ENCODE assay signal across 24 mouse cellular contexts in genomic region chr10:130371644-130372043, GRCm38 (mm10). TPM values are rescaled to one million over a fixed set of nuclear protein-coding genes. Genes with fewer than 3 reads are reported as not detected.
DNase-seq lines count a peak whose midpoint lies in the region; ATAC-seq lines count a peak whose summit lies in the region.
"Had no signal": no experiment of that assay in that cellular context is flagged by ENCODE, and none has a peak within 500 bp of the region (broad histone marks: within the 10 kb centered on the region; RNA-seq: fewer than 3 reads in every experiment).

No protein-coding gene starts in this region.

- no peaks in the 10 kb centered on the region for H3K4me1 ChIP-seq in kidney, embryonic 14.5 days (ENCODE audit: control insufficient read depth, insufficient read depth, low read length)
- H3K4me1 ChIP-seq: embryonic facial prominence, embryonic 10.5 days; embryonic facial prominence, embryonic 12.5 days; forebrain, embryonic 10.5 days; forebrain, embryonic 13.5 days; forebrain, embryonic 15.5 days had no signal

- WGBS in kidney, embryonic 14.5 days = 74% methylated on average over 1 of the region's 1 CpGs

- no peaks in the 10 kb centered on the region for H3K9me3 ChIP-seq in kidney, embryonic 14.5 days (ENCODE audit: control insufficient read depth, low read length)
- H3K9me3 ChIP-seq: embryonic facial prominence, embryonic 10.5 days; embryonic facial prominence, embryonic 12.5 days; forebrain, embryonic 10.5 days; forebrain, embryonic 13.5 days; forebrain, embryonic 15.5 days had no signal

- 0 out of 2 replicates have a peak, but pooled peaks have one; percentile 22 for ATAC-seq in erythroid progenitor cell, adult 5-6 weeks (replicated peaks; ENCODE audit: low FRiP score, poor library complexity, severe bottlenecking)
- ATAC-seq in megakaryocyte-erythroid progenitor cell, adult 5-6 weeks (replicated peaks; ENCODE audit: low FRiP score, low TSS enrichment, poor library complexity, severe bottlenecking) = peak; percentile 65
- no peak for ATAC-seq in kidney, embryonic 14.5 days (ENCODE audit: low FRiP score, low TSS enrichment)
- ATAC-seq: forebrain, embryonic 13.5 days; forebrain, embryonic 15.5 days; forebrain, postnatal 0 days had no signal

- no peak overlapping the region for H3K4me3 ChIP-seq in kidney, embryonic 14.5 days (ENCODE audit: low read length)
- H3K4me3 ChIP-seq: embryonic facial prominence, embryonic 10.5 days; embryonic facial prominence, embryonic 12.5 days; forebrain, embryonic 10.5 days; forebrain, embryonic 13.5 days; forebrain, embryonic 15.5 days had no signal

- no peaks in the 10 kb centered on the region for H3K36me3 ChIP-seq in kidney, embryonic 14.5 days (ENCODE audit: control insufficient read depth, insufficient read depth, low read length)
- H3K36me3 ChIP-seq: embryonic facial prominence, embryonic 10.5 days; embryonic facial prominence, embryonic 12.5 days; forebrain, embryonic 10.5 days; forebrain, embryonic 15.5 days had no signal

- H3K9ac ChIP-seq in kidney, embryonic 14.5 days (ENCODE audit: low read depth, low read length) = no peak overlapping the region
- H3K9ac ChIP-seq: embryonic facial prominence, embryonic 12.5 days; forebrain, embryonic 13.5 days; forebrain, embryonic 15.5 days; forebrain, postnatal 0 days had no signal

- peak; percentile 3 for DNase-seq in adipocyte (ENCODE audit: low spot score)
- no peak for DNase-seq in kidney, postnatal 10 days
- DNase-seq: adrenal gland, adult 8-10 months; adrenal gland, postnatal 14 days; adrenal gland, postnatal 36 days; cerebellum, adult 11-12 months; cerebellum, adult 2 months; cerebellum, adult 9-10 months; cerebellum, postnatal 10 days; cerebellum, postnatal 25 days; forebrain, postnatal 0 days had no signal

- no peak overlapping the region for H3K4me2 ChIP-seq in kidney, embryonic 14.5 days (replicated peaks; ENCODE audit: low read depth, low read length)
- H3K4me2 ChIP-seq: embryonic facial prominence, embryonic 12.5 days; forebrain, embryonic 13.5 days; forebrain, embryonic 15.5 days had no signal

- no peak overlapping the region for H3K27ac ChIP-seq in kidney, embryonic 14.5 days (ENCODE audit: low read depth, low read length)
- H3K27ac ChIP-seq: embryonic facial prominence, embryonic 10.5 days; embryonic facial prominence, embryonic 12.5 days; forebrain, embryonic 10.5 days; forebrain, embryonic 13.5 days; forebrain, embryonic 15.5 days had no signal

- H3K27me3 ChIP-seq in kidney, embryonic 14.5 days (ENCODE audit: control insufficient read depth, insufficient read depth, low read length) = no peaks in the 10 kb centered on the region
- H3K27me3 ChIP-seq: embryonic facial prominence, embryonic 12.5 days; forebrain, embryonic 13.5 days; forebrain, embryonic 15.5 days had no signal

RNA-seq across cellular contexts. Expression of gene Vmn2r84, which starts 22.5 kb away (rescaled TPM):
- total RNA-seq in erythroid progenitor cell, adult 5-6 weeks (2015; ENCODE audit: low replicate concordance) = not detected in 2 replicates
- not detected in 2 replicates for total RNA-seq in erythroid progenitor cell, adult 5-6 weeks (2017; ENCODE audit: low replicate concordance)
- total RNA-seq in megakaryocyte-erythroid progenitor cell, adult 5-6 weeks (2014; fragmentation: Nextera tagmentation) = not detected in 2 replicates
- total RNA-seq in megakaryocyte-erythroid progenitor cell, adult 5-6 weeks (2017) = not detected in 2 replicates
- not detected in 2 replicates for polyA plus RNA-seq in kidney, embryonic 14.5 days (2014; fragmentation: Nextera tagmentation; extraction: Ambion mirVana)
- total RNA-seq: adrenal gland, adult 18-20 months; adrenal gland, adult 8-10 months; adrenal gland, postnatal 14 days; adrenal gland, postnatal 36 days; MEL had no signal
- polyA plus RNA-seq: C2C12; embryonic facial prominence, embryonic 10.5 days; embryonic facial prominence, embryonic 12.5 days; embryonic facial prominence, embryonic 14.5 days; forebrain, embryonic 10.5 days; forebrain, embryonic 13.5 days; forebrain, embryonic 15.5 days had no signal

RNA-seq across cellular contexts. Expression of gene Tespa1, which starts 49.0 kb away (rescaled TPM):
- total RNA-seq in erythroid progenitor cell, adult 5-6 weeks (2015; ENCODE audit: low replicate concordance) = 4.7 and 12.6 TPM in 2 replicates
- 3.3 and 9.2 TPM in 2 replicates for total RNA-seq in erythroid progenitor cell, adult 5-6 weeks (2017; ENCODE audit: low replicate concordance)
- 2.6 and 3.7 TPM in 2 replicates for total RNA-seq in megakaryocyte-erythroid progenitor cell, adult 5-6 weeks (2014; fragmentation: Nextera tagmentation)
- 10.9 and 12.2 TPM in 2 replicates for total RNA-seq in megakaryocyte-erythroid progenitor cell, adult 5-6 weeks (2017)
- polyA plus RNA-seq in kidney, embryonic 14.5 days (2014; fragmentation: Nextera tagmentation; extraction: Ambion mirVana) = 0.31 TPM in 1 of 2 replicates, not detected in the other
- total RNA-seq: forebrain, postnatal 0 days had no signal
- polyA plus RNA-seq: C2C12; embryonic facial prominence, embryonic 10.5 days; forebrain, embryonic 13.5 days; forebrain, embryonic 15.5 days; forebrain, postnatal 0 days had no signal

RNA-seq across cellular contexts. Expression of gene Vmn2r85, which starts 57.9 kb away (rescaled TPM):
- not detected in 2 replicates for total RNA-seq in erythroid progenitor cell, adult 5-6 weeks (2015; ENCODE audit: low replicate concordance)
- not detected in 2 replicates for total RNA-seq in erythroid progenitor cell, adult 5-6 weeks (2017; ENCODE audit: low replicate concordance)
- total RNA-seq in megakaryocyte-erythroid progenitor cell, adult 5-6 weeks (2014; fragmentation: Nextera tagmentation) = 0.17 TPM in 1 of 2 replicates, not detected in the other
- total RNA-seq in megakaryocyte-erythroid progenitor cell, adult 5-6 weeks (2017) = not detected in 2 replicates
- not detected in 2 replicates for polyA plus RNA-seq in kidney, embryonic 14.5 days (2014; fragmentation: Nextera tagmentation; extraction: Ambion mirVana)
- total RNA-seq: adrenal gland, adult 18-20 months; adrenal gland, adult 8-10 months; adrenal gland, postnatal 14 days; adrenal gland, postnatal 36 days; ES-E14; MEL had no signal
- polyA plus RNA-seq: C2C12; embryonic facial prominence, embryonic 10.5 days; embryonic facial prominence, embryonic 12.5 days; embryonic facial prominence, embryonic 14.5 days; forebrain, embryonic 10.5 days; forebrain, embryonic 13.5 days; forebrain, embryonic 15.5 days had no signal
